Mouse (Mus musculus) lung, embryonic 16.5 days (tissue): ENCODE data around the gene Gm29110. TPM values are rescaled to one million over a fixed set of nuclear protein-coding genes. Genes with fewer than 3 reads are reported as not detected.
"Not testable (repeated sequence)": the region's sequence is repeated elsewhere in the genome, so short reads cannot be mapped to it uniquely, and the experiment has no call there.

Source experiments
- ATAC-seq: fragments of 200-750 bp; cut with Nextera tagmentation; 2 replicates; pipeline ENCODE4 v1.8.0; 2017; ENCODE audit warnings: low read depth, mild to moderate bottlenecking, moderate library complexity
- H3K27ac ChIP-seq: fragments of 300-500 bp; sonication (generic); 2 replicates; pipeline ENCODE4 v1.5.1; 2014; ENCODE audit warnings: mild to moderate bottlenecking, control low read depth, low read length
- H3K27me3 ChIP-seq: fragments of 300-500 bp; sonication (generic); 2 replicates; pipeline ENCODE4 v1.6.1; 2014; ENCODE audit warnings: low read depth, low read length, mixed read lengths; ENCODE audit not compliant: control insufficient read depth, insufficient read depth
- H3K36me3 ChIP-seq: fragments of 300-500 bp; sonication (generic); 2 replicates; pipeline ENCODE4 v1.6.1; 2014; ENCODE audit warnings: low read length; ENCODE audit not compliant: control insufficient read depth, insufficient read depth
- H3K4me1 ChIP-seq: fragments of 300-500 bp; sonication (generic); replicated peaks from 2 replicates; pipeline ENCODE4 v1.6.1; 2014; ENCODE audit warnings: low read length, mixed read lengths; ENCODE audit not compliant: control insufficient read depth, insufficient read depth
- H3K4me2 ChIP-seq: fragments of 300-500 bp; sonication (generic); 2 replicates; pipeline ENCODE4 v1.6.1; 2014; ENCODE audit warnings: low read depth, low read length, control low read depth
- H3K4me3 ChIP-seq: fragments of 300-500 bp; sonication (generic); 2 replicates; pipeline ENCODE4 v1.5.1; 2014; ENCODE audit warnings: mild to moderate bottlenecking, low read length, control low read depth
- H3K9ac ChIP-seq: fragments of 300-500 bp; sonication (generic); 2 replicates; pipeline ENCODE4 v1.6.1; 2014; ENCODE audit warnings: low read length, control low read depth
- H3K9me3 ChIP-seq: fragments of 300-500 bp; sonication (generic); 2 replicates; pipeline ENCODE4 v1.6.1; 2016; ENCODE audit warnings: low read length; ENCODE audit not compliant: control insufficient read depth
- WGBS: fragments of 180-500 bp; shearing (Covaris S2); extraction: QIAGEN DNeasy Blood & Tissue Kit; methylation state at CpG from one replicate; pipeline ENCODE4 v1.1.7; 2014; 5-methylcytosine and 5-hydroxymethylcytosine counted together
- polyA plus RNA-seq: library from polyadenylated mRNA; unstranded; fragments of >200 nt; fragmentation: Nextera tagmentation; extraction: Ambion mirVana; gene quantifications from 2 replicates; pipeline ENCODE4 v1.2.1, GENCODE M21; 2015

The Gm29110 gene
- not detected in 2 replicates for polyA plus RNA-seq

DNA sequence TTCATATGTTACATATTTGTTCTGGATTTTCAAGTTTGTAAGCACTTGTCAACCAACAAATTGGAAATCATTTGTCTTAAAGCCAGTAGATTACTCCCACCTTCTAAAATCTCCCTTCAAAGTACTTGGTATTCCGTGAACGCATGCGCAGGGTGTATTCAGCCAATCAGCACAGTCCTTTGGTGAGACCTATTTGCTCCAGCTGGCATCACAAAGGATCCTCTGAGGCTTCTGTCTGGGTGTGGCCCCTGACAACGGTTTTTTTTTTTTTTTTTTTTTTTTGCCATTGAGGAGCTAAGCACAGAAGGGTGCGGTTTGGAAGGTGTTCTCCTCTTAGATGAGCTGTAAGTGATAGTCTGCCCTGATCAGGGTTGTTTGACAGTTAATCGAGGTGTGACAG, at the start of gene Gm29110:
Gene Gm29110, plus strand, starts transcription at position 301 of the 400 bp plus-strand sequence.
- 63% methylated on average over 2 of the region's 6 CpGs for WGBS

More for the DNA sequence above, at the start of gene Gm29110:
- not testable (repeated sequence) for H3K27ac ChIP-seq, ATAC-seq, H3K9me3 ChIP-seq, H3K27me3 ChIP-seq, H3K4me2 ChIP-seq, H3K4me3 ChIP-seq, H3K9ac ChIP-seq, H3K4me1 ChIP-seq, H3K36me3 ChIP-seq

Other genes with a start within 250 kb of the Gm29110 start
- not detected in 2 replicates for gene Gm21913, start 153.4 kb downstream of the Gm29110 start, polyA plus RNA-seq